Mouse (Mus musculus): ENCODE data around the gene Ppm1l.
A peak's percentile ranks its signal among the peaks of the same experiment; 100 is the strongest.
"Not testable (repeated sequence)": the region's sequence is repeated elsewhere in the genome, so short reads cannot be mapped to it uniquely, and the experiment has no call there.

Ppm1l gene

DNA sequence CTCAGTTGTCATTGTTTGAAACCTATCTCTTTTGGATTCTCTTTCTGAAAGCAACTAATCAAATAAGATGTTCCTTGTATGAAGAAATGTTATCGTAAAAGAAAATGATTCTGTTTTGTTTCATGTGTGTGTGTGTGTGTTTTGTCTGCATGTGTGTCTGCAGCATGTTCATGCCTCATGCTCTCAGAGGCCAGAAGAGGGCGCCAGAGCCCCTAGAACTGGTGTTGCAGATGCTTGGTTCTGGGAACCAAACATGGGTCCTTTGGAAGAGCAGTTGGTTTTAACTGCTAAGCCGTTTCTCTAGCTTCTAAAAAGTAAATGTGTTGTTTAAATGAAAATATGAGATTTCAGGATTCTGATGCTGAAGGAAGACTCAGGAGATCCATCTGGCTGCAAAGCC lies 56.1 kb downstream of the Ppm1l start:
- no peak for DNase-seq (ENCODE audit: low spot score)

DNA sequence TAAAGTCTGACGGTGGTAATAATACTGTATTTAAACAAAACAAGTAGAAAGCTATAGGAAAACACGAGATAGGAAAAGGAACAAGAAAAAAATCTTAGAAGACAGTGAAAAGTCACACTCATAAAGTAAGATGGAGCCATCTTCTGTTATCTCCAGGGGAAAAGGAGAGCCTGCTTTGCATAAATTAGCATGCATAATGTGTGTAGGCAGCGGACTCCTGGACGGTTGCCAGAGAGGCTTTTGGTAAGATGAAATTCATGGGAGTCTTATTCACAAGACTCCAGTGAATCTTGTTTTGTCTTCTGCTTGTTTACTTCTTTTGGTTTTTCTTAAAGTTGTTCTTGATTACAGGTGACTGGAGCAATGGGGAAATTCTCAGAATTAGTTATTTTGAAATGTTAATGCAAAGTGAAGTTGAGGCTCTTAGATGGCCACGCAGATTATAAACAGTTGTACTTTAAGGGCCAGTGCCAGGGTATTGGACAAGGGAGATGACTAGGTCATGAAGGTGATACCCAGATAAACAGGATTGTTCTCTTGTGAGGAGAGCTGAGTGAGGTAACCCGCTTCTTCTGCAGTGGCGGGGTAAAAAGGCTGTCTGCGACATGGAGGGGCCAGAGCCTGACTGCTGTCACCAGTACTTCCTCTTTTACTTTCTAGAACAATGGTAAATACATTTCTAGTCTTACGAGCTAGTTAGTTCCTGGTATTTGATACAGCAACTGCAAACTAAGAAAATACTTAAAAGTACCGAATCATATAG lies 57.1 kb downstream of the Ppm1l start:
- DNase-seq (ENCODE audit: low spot score) = peak; percentile 54

DNA sequence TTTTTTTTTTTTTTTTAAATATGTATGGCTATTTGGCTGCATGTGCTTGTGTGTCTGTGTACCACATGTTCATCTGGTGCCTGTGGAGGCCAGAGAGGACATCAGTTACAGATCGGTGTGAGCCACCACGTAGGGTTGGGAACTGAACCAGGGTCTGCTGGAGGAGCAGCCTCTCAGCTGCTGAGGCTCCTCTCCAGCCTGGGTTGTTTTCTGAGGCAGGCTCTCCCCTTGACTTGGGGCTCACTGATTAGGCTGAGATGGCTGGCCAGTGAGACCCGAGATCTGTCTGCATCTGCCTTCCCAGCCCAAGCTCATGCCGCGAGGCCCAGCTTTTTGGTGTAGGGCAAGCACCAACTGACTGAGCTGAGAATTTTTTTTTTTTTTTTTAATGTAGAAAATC lies 57.9 kb downstream of the Ppm1l start:
- no peak for DNase-seq (ENCODE audit: low spot score)

DNA sequence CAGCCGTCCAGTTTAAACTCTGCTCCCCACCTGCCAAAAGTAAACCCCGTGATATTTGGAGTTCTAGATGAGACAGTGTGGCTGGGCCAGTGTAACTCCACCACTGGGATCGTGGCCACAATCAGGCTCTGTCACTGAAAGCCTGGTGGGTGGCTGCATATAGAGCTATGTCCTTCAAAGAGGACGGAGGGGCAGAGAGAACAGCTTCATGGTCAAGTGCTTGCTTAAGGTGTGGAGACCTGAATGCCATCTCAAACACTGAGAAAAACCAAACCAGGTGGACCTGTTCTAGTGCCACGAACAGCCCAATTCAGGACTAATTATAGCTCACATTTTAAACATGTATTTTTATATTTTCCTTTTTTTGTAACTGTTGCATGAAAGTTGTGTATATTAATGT lies 58.3 kb downstream of the Ppm1l start:
- no peak for DNase-seq (ENCODE audit: low spot score)

DNA sequence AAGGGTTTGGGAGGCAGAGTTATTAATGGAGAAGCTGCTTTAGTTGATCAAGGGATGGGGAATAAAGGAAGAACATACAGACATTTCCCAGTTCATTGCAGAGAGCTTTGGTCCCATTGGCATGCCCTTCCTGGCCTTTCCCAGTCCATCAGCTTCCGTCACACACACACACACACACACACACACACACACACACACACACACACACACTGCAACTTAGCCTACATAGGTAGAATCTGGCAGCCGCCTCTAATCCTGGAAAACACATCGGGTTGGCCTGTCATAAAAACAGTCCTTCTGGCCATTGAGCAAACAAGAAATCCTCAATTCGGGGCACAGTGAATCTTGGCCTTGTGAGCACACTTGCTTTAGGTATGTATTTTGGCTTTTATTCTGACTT lies 64.6 kb downstream of the Ppm1l start:
- DNase-seq (ENCODE audit: low spot score) = no peak

DNA sequence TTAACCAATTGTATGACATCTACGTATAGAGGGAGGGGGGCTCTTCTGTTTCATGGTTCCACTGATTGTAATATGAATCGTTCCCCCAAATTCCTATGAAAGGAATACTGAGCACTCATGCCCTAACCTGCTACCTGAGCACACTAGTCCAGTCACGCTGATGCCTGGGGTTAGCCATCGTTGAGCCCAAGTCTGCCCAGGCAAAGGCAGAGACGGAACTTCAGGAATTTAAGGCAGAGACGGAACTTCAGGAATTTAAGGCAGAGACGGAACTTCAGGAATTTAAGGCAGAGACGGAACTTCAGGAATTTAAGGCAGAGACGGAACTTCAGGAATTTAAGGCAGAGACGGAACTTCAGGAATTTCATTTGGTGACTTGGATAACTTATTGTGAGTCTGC lies 75.2 kb downstream of the Ppm1l start:
- DNase-seq (ENCODE audit: low spot score) = not testable (repeated sequence)

DNA sequence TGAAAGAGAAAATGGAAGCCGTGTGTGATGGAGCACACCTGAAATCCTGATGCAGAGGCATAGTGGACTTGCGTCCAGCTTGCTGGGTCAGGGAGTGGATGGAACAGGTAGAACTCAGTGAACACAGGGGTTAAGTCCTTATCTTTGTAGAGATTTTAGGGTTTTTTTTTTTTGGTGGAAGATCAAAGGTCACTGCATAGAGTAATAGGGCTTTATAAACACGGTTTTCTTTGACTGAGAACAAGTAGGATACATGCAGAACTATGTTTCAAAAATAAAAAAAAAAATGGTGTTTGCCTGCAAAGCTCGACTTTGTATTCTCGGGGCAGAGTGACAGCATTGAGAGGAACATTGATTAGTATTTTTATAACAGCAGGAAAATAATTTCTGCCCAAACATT lies 75.6 kb downstream of the Ppm1l start:
- DNase-seq (ENCODE audit: low spot score) = no peak

DNA sequence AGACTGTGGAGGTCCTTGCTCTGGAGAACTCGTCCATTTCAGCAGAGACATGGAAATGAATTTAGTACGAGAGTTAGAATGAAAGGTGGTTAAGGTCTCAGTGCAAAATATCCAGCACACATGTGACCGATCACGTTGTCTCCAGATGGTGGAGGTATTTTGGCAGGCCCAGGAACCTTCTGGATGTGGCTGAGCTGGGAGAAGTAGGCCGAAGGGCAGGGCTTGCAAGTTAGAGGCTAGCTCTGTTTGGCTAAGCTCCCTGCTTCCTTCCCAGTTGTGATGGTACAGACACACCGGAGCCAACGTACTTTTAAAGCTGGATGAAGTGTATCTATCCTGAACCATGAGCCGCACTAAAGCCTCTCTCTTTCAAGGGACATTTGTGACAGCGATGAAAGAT lies 76.4 kb downstream of the Ppm1l start:
- DNase-seq (ENCODE audit: low spot score) = no peak

DNA sequence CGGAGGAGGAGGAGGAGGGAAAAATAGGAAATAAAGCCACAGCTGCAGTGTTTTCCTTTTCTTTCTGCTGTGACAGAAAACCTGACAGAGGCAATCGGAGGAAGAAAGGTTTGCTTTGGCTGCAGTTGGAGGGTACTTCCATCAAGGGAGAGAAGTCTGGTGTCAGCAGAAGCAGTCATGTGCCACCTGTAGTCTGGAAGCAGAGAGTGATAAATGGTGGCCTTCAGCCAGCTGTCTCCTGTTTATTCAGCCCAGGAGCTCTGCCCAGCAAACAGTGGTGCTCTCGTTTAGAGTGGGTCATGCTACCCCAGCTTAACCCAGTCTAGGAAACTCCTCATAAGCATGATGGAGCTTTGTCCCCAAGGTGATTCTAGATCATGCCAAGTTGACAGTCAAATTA lies 77.3 kb downstream of the Ppm1l start:
- DNase-seq (ENCODE audit: low spot score) = no peak

DNA sequence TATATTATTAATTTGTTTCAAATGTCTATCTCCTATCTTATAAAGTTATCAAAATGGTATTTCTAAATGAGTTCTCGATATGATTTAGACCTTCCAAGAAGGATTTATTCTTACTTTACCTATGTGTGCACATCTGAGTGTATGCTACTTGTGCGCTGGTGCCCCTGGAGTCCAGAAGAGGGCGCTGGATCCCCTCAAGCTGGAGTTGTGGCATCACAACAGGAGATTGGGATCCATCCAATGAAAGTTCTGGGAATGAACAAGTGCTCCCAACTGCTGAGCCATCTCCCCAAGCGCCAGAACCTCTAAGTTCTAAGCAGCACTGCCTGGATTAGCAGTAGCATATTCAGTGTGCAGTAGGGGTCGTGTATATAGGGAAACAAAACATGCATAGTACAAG lies 78.4 kb downstream of the Ppm1l start:
- DNase-seq (ENCODE audit: low spot score) = no peak

DNA sequence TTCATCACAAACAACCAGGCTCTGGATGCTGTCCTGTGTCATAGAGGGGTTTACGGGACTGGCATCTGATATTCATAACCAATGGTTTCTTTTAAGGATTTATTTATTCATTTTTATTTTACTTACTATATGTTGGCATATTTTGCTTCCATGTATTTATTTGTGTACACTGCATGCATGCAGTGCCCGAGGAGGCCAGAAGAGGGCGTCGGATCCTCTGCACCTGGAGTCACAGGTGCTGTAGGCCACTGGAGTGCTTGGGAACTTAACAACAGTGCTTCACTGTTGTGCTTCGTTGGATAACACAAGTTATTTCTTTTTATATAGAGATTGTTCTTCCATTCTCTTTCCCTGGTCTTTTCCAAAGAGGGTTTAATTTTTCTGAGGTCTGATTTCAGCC lies 81.1 kb downstream of the Ppm1l start:
- no peak for DNase-seq (ENCODE audit: low spot score)

DNA sequence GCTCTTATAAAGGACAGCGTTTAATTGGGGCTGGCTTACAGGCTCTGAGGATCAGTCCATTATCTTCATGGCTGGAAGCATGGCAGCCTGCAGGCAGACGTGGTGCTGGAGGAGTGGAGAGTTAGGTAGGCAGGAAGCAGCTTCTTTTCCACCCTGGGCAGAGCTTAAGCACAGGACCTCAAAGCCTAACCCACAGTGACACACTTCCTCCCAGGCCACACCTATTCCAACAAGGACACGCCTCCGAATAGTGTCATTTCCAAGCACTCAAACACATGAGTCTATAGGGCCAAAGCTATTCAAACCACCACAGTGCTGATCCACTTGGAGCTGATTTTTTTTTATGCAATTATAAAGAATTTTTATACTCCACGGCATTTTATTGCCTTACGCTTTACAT lies 82.7 kb downstream of the Ppm1l start:
- no peak for DNase-seq (ENCODE audit: low spot score)

DNA sequence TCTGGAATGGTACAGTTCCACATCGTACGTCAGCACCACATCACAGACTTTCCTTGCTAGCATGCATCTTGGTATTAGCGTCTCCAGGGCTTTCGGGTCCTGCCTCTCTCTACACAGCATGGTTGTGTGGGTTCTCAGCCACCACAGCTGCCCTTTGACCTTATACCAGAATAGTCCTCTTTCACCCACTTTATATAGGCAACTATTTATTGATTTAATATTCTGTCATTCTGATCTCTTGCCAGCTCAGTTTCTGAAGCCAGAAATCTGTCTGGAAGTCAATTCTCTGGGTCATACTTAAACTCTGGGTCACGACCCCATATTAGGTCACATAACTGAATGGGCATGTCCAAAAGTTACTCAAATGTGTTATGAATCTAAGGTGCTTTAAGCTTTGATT lies 86.5 kb downstream of the Ppm1l start:
- DNase-seq (ENCODE audit: low spot score) = no peak

DNA sequence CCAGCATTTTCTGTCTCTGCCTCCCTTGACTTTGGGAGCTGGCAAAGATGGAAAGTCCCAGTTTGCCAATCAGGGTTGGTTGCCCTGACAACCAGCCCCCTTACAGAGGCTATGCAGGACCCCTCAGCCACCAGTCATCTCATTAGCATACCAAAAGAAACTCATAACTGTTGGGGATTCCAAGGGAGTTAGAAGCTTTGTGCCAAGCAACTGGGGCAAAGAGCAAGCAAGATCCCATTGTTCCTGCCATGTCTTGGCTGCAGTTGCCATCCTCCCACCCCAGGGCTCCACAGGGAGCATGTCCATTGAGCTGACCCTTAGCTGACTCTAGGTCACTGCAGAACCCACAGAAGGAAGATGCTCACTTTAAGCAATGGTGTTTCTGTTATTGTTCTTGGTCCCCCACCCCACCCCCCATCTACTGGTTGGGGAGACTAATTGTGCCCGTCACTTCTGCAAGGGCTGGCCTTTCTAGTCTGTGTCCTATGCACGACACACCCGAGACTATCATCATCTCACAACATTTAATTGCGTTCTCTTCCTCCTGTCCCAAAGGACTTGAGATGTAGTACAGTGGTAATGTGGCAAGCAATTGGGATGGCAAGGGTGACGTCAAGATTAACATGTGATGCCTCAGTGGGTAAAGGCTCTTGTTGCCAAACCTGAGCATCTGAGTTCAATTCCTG lies 89.7 kb downstream of the Ppm1l start:
- no peak for DNase-seq (ENCODE audit: low spot score)

DNA sequence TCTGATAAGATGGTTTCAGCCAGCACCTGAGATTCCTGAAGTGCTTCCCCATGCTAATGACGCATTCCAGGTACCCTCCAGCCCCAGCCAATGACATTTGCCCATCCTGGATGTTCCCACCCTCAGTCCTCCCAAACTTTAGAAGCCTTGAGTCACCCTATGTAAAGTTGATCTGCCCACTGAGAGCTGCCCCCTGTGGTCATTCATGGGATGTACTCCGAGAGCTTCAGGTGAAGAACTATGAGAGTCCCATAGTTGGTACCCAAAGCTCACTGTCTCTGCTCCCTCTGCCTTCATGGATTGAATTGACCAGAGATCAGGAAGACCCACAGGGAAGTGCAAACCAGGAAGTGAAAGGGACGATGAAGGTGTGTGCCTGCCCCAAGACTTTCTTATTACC lies 91.4 kb downstream of the Ppm1l start:
- no peak for DNase-seq (ENCODE audit: low spot score)

DNA sequence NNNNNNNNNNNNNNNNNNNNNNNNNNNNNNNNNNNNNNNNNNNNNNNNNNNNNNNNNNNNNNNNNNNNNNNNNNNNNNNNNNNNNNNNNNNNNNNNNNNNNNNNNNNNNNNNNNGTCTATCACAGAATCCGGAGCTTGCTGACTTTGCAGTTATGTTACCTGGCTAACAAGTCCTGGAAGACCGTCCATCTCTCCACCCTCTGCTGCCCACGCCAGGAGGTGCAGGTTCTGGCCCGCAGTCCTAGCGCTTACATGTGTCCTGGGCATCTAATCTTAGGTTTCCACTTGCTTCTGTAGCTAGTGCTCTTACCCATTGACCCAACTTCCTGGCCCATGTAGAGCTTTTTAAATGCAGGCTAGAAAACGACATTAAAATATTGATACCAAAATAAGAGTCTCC lies 99.5 kb downstream of the Ppm1l start:
- no peak for DNase-seq (ENCODE audit: low spot score)

DNA sequence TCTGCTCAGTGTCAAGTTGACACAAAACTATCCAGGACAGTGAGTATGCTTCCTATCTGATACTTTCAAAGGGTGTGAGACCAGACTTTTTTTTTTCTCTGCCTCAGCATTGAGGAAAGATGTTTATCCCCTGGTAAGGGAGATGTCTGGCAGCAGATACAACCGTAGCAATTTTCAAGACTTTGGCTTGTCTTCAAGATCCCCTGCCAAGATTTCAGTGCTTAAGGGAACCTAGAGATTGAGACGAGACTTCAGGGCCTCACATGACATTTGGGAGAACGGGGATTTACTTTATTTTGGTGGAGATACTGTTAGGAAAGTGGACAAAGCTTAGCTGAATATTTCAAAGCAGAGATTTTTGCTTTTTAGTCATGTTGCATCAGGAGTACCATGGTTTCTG lies 106.1 kb downstream of the Ppm1l start:
- no peak for DNase-seq (ENCODE audit: low spot score)

DNA sequence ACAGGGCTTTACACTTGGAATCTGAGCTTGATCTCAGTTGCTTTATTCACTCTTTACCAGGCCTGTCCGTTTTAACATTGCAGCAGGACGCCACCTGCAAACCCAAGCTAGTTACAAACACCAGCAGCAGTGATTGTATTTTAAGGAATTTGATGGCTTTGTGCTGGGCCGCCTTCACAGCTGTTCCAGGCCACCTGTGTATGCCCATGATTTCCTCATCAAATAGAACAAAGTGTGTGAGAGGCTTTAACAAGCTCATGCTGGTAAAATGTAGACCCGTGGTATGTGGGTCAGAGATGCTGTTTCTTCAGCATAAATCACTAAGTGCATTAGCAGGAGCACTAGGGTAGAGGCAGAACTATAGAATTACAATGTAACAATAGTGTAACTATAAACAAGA lies 106.7 kb downstream of the Ppm1l start:
- DNase-seq (ENCODE audit: low spot score) = no peak

DNA sequence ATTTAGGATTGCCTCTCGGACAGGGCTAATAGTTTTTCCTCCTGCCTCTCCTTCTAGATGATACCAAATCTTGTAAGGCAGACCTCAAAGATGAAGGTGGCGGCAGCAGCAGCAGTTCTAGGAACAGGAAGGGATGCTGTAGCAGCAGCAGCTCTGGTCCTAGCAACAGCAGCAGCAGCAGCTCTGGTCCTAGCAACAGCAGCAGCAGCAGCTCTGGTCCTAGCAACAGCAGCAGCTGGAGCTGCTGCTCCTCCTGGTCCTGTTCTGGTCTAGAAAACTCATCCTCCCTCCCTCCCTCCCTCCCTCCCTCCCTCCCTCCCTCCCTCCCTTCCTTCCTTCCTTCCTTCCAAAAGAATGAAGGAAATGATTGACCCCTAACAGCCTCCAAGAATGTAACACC lies 108.1 kb downstream of the Ppm1l start:
- DNase-seq (ENCODE audit: low spot score) = not testable (repeated sequence)

DNA sequence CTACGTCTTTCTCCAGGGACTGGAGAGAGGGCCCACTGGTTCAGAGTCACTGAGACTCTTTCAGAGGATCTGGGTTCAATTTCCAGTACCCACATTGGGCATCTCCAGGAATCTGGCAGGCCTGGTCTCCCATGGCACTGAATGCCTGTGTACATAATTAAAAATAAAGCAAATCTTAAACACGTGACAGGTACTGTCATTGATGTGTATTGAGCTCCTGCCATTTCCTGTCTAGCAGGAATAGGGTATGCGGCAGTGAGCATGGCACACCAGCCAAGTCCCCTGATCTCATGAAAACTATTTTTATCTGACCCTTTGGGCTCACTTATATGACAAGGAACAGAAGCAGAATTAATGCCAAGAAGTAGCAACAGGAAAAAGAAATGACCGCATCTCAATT lies 110.6 kb downstream of the Ppm1l start:
- DNase-seq (ENCODE audit: low spot score) = no peak

DNA sequence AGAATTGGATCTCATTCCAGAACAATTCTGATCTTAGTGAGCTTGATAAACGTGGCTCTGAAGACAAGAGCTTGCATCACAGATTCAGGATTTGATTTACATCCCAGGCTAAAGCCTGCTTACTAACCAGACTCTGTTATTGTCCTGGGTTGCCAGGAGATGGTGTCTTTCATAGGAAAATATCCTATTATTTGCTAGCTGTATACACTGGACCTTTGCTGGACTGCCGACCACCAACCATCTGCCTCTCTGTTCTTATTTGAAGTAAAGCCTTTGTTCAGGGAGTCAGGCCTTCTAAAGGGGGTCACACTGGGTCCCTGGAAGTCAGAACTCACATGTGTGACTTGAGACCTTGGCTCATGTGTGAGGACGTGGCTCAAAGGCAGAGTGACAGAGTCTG lies 111.6 kb downstream of the Ppm1l start:
- no peak for DNase-seq (ENCODE audit: low spot score)

DNA sequence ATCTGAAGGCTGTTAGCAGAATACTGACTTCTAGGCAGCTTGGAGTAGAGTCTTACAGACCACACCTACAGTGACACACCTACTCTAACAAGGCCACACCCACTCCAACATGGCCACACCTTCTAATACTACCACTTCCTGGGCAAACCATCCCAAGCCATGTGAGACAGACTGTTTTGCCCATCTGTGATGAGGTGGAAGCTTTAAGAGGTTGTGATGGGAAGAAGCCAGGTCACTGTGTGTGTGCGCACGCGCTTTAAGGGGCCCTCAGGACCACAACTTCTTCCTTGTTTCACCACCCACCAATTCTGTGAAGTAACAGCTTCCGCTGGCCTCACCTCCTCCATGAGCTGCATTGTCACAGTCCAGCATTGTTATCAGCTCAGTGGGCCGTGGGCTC lies 112.7 kb downstream of the Ppm1l start:
- no peak for DNase-seq (ENCODE audit: low spot score)

DNA sequence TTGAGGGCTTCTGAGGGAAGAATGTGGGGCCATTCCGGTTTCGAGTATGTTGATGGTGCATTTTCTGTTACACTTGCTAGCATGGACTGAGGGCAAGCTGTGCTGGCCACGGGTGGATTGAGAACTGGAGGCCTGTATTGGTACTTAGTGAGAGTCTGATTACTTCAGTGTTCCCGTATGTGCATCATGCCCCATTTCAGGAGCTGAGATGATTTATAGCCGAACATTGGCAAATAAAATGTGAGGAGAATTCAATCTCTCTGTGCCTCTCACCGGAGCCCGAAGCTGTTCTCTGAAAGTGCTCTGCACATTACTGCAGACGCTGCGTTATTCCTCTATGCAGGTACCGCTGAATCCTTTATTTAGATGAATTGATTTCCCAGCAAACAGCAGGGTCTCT lies 116.9 kb downstream of the Ppm1l start:
- no peak for DNase-seq (ENCODE audit: low spot score)
